Mouse (Mus musculus): ENCODE measurements around the gene Pmpcb.

The Pmpcb gene

DNA sequence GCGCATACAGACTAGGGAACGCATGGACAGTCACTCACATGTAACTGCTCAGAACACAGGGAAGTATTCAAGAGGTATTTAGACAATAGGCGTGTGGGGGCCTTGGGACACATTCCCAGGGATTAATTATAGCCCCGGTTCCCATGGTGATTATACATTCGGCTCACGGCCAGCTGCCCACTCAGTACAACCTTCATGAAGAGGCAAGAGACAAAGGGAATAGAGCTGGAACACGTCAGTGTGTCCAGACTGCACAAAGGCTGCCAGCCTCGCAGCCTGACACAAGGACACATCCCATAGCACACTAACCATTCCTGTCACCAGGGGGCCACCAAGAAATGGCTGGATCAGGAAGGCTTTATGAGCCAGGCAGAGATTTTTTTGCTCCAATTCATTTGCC is 4.0 kb upstream of the Pmpcb start:
- DNase-seq: peak; percentile 32

DNA sequence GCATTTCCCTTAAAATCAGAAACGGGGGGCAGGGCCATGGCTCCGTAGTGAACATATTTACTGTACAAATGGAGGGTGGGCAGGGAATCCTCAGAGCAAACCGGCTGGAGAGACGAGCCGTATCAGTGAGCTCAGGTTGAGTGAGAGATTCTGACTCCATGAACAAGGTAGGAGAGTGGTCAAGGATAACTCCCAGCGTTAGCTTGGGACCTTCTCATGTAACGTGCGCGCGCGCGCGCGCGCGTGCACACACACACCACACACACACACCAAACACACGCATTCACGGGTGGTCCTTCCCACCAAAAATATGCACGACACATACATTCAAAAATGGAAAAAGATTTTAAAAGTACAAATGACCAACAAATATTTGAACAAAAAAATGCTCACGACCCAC is 1.8 kb upstream of the Pmpcb start:
- DNase-seq: no peak

DNA sequence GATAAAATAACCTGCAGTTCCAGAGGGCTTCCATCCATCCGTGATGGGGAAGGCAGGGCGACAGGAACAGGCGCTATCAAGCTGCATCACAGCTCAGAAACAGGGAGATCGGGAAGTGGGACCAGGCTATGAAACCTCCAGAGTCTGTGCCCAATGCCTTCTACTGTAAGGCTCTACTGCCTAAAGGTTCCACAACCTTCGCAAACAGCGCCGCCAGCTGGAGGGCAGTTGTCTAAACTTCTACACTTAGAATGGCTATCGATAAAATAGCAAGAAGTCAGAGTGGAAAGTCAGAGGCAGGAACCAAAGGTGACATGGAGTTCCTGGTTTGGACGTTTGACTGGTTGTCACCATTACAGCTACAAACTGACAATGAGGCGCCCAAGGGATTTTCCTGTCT is 1.4 kb upstream of the Pmpcb start:
- DNase-seq: peak; percentile 46

DNA sequence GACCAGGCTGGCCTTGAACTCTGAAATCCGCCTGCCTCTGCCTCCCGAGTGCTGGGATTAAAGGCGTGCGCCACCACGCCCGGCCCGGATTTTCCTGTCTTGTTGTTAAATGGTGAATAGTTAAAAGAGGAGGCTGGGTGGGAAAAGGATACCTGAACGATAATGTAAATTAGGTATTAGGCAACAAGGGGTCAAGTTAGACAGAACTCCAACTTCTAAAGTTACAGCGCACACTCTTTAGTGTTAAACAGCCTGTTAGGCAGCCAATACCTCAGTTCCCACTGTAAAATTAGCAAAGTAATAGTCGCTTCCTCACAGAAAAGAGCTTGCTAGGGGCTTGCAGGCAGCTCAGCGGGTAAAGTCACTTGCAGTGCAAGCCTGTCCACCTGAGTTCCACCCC is 895 bp upstream of the Pmpcb start:
- peak; percentile 13 for DNase-seq

DNA sequence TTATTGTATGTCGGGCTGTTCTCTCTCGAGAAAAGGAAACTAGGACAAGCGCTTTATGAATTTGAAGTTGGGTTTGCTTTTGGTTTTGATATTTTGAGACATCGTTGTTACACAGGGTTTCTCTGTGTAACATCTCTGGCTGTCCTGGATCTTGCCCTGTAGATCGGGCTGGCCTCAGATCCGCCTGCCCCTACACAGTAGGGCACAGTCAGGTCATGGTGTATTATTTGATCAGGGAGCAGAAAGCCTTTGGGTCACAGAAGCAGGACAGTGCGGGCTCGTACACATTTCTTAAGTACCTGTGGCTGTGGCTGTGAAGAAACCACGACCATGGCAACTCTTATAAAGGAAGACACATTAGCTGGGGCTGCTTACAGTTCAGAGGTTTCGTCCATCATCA is 679 bp downstream of the Pmpcb start:
- DNase-seq: no peak

DNA sequence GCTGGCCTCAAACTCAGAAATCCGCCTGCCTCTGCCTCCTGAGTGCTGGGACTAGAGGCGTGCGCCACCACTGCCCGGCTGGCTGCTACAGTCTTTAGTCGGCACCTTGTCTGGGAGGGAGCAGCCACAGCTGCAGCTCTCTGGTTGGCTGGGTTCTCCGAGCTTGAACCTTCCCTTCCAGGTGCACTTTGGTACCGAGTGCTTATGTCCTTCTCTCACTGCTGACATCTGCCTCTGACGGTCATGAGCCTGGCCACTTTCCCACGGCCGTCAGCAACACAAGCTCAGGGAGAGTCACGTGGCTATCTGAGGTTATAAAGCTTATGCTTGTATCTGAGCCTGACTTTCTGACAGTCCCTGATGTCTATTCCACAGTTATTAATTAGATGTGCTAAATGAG is 2.2 kb downstream of the Pmpcb start:
- DNase-seq: no peak

DNA sequence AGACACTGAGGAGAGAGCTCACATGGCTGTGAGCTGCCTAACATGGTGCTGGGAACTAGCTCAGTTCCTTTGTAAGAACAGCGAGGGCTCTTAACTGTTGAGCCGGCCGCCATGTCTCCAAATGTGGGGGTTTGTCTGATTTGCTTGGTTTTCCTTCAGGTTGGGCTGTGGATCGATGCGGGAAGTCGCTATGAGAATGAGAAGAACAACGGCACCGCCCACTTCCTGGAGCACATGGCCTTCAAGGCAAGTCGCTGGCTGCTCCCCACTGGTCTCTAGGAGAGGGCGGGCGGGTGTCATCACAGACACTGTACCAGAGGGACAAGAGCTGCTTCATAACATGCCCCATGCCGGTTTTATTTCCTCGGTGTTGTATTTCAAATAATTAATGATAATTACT is 2.9 kb downstream of the Pmpcb start:
- DNase-seq: no peak

DNA sequence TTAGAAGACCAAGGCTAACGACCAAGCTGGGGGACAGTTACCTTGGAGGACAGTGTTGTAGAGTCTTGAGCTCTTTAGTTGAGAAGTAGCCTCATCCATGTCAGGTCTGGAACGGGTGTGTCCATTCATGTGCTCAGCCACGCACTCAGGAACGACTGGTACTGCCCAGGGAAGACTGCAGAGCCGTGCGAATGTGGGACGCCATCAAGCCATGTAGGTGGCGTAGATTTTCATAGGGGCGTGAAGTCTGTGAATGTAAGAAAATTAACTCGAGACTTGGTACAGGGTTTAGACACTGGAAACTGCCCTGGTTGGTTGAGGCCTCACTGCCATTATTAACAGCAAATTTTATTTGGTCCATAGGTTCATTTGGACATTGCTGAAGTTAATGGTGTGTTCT is 6.7 kb downstream of the Pmpcb start:
- no peak for DNase-seq

DNA sequence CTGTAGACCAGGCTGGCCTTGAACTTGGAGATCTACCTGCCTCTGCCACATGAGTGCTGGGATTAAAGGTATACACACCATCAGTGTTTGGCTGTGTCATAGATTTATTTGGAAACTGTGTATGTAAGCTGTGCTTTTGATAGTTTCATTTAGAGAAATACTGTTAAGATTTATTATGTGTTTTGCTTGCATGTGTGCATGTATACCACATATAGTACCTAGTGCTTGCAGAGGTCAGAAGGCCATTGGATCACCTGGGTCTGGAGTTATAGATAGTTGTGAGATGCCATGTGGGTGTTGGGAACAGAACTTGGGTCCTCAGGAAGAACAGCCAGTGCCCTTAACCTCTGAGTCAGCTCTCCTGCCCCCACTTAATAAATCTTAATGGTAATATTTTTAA is 7.7 kb downstream of the Pmpcb start:
- DNase-seq: no peak

DNA sequence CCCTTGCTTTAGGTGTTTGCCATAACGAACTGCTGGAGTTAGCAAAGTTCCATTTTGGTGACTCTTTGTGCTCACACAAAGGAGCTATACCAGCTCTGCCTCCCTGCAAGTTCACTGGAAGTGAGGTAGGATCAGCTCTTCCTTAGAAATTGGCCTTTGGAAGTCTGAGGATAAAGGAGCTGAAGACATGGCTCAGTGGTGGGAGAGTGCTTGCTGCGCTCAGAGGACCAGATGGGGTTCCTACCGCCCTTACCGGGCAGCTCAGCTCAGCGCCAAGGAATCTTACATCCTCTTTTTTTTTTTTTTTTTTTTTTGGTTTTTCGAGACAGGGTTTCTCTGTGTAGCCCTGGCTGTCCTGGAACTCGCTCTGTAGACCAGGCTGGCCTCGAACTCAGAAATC is 9.0 kb downstream of the Pmpcb start:
- DNase-seq: no peak

DNA sequence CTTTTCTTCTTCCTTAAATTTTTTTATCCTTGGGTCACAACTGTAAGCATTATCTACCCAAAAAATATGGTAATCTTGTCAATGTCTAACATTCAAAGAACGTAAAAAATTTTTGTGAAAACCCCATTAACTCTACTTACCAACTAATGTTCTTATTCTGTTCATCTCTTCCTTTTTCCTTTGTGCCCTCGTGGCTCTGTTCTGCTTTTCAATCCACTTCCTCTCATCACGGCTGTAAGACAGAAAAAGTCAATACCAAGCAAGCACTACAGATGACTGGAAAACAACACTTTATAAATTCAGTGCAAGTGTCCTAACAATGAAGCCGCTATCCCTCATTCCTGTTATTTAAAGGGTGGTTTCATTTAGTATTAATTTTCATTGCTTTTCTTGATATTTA is 31.6 kb downstream of the Pmpcb start:
- no peak for DNase-seq

DNA sequence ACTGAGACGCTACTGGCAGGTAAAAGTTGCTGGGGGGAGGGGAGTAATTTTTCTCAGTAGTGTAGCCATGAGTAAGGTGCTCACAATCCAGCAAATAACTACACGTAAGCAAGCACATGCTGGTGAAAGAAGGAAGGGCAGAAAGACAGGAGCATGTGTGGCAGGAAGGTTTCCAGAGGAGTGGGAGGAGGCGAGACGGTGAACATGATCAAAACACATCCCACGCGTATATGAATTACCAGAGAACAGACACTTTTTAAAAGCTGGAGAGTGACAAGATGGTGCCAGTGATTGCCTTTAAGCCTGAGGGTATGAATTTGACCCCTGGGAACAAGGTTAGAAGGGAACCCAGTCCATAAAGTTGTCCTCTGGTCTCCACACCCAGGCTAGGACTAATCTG is 32.9 kb downstream of the Pmpcb start:
- DNase-seq: no peak

DNA sequence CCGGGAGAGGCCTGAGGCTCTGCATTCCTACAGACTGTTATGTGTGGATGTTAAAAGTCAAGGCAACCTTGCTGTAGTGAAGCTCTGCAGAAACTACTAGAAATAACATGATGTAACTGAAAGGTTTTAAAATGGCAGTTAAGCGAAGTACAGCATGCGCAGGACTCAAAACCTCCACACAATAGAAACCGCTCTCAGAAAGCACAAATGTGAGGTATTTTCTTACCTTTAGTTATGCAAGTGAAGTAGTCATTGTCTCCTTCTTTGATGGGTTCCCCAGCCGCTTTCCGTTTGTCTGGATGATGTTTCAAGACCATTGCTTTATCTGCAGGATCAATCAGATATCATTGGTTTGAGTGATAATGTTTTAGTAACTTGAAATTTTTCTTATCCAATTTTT is 39.5 kb downstream of the Pmpcb start:
- DNase-seq: no peak

DNA sequence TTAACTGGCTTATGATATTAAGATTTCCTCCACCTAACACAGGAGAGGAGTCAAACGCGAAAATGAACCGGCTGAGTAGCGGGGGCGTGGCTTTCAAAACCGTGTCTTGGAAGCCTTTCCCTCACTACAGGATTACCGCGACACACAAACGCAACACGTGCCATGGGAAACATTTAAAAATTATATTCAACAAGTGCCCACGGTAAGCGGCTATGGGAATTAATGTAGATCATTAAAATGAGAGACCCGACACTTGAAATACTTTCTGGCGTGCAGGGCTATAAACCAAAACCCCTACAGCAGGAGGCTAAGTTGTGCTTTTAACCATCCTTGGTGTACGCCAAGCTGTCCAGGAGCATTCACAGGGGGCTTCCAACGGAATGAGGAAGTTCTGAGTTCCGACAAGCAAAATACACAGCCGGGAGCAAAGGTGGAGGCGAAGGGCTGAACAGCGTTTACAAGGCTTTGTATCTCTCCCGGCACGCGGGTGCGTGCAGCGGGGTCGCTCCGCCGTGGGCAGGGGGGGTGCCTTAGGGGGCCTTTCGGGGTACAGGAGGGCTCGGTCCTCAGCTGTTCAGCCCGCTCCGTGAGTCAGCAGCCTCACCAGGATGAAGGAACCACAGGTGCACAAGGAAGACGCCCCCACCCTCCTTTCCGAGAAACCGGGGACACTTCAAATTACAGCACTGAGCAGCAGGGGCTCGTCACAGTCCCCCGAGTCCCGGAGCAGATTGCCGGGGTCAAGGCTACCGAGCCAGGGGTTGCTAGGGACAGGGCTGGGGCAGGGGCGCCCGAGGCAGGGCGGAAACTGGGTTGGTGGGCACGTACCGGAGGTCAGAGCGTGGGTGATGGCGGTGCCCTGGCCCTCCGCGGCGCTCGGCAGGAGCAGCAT is 47.5 kb downstream of the Pmpcb start:
- peak; percentile 31 for DNase-seq

DNA sequence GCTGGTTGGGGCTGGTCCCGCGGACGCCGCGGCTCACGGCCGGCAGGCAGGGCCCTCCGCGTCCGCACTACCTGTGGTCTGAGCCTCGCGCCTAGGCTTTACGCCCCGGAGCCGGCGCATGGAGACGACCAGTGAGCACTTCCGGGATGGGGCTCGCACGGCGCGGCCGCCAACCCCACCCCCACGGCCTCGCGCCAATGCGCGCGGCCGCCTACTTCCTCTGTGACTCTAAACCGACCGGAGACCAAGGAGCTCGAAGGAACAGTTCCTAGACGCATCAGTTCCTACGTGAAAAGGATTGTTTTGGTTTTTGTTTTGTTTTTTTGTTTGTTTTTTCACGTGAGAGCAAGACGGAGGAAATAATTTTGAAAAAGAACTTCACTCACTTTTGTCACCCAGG is 48.1 kb downstream of the Pmpcb start, which contains the start of the genes Dnajc2 and Psmc2:
TSS of gene Dnajc2 (minus strand) at position 199 of the 400 bp plus-strand sequence.
TSS of gene Psmc2 (plus strand) at position 231 of the 400 bp plus-strand sequence.
- DNase-seq: peak; percentile 93

DNA sequence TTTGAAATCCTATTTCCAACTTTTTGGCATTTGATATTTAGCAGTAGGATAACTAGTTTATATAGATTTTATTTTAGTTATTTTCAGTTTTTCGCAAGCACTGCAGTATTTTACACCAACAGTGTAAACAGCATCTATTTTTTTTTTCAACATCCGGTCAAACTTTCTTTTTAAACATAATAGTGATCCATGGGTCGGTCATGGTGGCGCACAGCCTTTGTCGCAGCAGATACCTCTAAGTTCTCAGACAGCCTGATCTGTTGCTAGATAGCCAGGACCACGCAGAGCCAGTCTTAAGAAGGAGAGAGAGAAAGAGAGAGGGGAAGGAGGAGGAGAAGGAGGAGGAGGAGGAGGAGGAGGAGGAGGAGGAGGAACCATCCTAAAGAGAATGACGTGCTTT is 48.8 kb downstream of the Pmpcb start:
- peak; percentile 23 for DNase-seq

DNA sequence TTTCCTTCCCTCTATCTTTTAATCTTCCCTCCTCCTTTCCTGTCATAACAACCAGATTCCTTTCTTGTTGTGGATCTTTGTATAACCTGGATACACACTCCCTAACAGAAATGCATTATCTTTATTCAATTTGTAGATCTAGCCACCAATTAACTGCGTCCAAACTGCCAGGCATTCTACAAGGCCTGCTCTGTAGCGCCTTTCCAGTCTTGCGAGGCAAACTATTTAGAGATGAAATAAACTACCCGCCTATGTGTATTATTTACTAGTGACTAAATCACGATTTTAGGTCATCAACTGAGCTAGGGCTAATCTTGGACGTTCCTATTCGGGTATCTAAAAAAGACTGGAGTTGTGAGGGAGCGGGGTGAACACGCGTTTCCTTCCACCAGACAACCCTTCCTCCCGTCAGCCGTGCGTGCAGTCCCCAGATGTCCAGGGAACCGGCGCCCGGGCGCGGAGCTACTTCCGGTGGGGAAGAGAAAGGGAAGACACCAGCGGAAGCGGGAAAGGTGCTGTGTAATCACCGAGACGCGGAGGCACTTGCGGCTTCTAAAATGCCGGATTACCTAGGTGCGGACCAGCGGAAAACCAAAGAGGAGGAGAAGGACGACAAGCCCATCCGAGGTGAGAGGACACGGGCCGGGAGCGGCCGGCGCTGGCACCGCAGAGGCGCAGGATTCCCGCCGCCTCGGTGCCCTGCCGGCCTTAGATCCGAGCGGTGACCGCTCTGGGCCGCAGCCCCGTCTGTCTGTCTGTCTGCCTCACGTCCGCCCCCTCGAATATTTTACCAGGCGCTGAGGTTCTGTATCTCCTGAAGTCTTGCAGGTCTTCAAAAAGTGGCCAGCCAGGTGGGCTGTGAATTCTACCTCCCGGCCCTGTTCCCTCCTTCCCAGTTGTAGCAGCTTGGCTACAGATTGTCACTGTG is 49.6 kb downstream of the Pmpcb start:
- DNase-seq: peak; percentile 92

DNA sequence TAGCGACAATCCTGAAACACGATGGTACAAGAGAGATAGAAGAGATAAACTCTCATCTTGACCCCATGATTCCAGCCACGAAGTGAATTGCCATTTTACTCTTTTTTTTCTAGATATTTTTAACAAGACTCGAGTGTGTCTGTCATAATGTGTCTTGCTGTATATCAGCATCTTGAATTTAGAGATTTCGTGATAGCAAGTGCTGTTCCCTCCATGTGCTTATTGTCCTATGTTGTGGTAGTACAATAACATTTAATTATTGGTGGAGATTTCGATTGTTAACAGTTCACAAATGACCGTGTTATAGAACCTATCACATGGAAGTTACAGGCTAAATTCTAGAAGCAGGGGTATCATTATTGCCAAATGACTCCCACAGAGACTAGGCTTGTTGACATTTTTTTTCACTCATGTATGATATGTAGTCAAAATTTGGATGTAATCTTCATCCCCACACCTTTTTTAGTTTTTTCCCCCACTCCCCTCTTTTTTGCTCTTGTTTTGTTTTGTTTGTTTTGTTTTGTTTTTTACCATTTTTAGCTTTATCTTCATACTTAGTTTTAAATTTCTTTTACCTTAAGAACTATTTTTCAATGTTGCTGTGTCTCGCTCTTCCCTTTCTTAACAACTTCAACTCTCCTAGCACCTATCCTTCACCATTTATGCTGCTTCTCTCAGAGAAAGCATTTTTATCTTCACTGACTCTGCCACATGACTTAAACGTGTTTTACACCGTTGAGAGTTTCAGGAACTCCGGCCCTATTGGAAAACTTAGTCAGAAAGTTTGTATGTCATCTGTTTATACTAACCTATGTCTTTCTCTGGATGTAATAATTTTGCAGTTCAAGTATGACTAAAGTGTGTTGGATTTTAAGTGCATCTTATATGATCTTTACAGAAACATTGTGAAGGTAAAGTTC is 50.5 kb downstream of the Pmpcb start:
- DNase-seq: peak; percentile 24

DNA sequence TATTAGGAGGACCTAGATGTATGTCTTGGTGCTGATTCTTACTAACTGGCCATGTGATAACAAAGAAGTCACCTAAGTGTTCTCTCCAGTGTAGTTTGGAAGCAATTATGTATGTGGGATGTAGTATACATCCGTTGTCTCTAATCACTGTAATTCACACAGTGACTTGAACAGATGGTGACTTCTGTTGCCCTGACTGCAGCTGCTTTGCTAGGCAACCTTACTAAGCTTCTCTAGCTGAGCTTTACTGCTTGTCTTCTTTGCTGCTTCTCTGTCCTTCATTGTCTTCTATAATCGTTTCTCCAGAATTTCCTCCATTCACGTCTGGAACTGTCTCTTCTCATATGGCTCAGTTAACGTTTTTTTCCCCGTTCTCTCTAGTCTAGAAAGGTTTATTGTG is 52.1 kb downstream of the Pmpcb start:
- DNase-seq: no peak

DNA sequence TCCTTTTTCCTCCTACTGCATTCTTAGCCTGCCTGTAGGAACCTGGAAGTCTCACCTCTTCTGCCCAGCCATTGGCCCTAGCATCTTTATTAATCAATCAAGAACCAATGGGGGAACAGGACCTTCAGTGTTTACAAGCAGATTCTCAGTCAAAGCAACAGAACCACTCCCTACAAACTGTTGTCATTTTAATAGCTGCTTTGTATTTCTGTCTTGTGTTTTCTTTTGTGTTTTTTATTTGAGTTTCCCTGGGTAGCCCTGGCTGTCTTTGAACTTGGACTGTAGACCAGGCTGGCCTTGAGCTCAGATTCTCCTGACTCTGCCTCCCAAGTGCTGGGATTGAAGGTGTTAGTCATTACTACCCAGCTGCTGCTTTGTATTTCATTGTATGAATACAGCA is 55.2 kb downstream of the Pmpcb start:
- DNase-seq: no peak

DNA sequence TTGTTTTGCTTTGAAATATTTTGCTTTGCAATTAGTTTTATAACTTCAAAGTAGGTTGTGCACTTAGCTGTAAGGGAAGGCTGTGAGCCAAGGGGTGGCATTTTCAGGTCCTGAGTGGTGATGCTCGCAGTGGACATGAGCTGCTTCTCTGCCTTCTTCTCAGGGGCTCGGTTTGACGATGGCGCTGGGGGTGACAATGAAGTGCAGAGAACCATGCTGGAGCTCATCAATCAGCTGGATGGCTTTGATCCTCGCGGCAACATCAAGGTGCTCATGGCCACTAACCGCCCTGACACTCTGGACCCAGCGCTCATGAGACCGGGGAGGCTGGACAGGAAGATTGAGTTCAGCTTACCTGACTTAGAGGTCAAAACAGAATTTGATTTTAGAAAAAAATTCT is 66.0 kb downstream of the Pmpcb start:
- no peak for DNase-seq

DNA sequence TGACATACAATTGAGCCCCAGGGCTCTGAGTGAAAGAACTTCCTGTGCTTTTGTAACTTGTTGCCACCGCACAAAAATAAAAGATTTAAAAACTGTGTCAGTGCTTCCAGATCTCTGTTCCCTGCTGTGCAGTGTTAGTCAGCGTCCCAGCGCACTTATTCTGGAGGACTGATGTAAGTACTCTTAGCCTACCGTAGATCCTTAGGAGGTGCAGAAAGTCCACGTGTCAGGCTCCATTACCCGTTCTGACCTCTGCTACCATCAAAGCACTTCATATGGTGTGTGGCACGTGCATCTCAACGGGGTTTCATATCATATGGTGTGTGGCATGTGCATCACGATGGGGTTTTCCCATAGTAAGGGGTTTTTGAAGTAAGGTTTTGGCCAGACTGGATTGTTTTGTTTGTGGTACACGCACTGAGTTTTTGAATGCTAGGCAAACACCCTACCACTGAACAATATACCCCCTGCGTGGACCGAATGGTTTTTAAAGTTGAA is 66.8 kb downstream of the Pmpcb start:
- no peak for DNase-seq

DNA sequence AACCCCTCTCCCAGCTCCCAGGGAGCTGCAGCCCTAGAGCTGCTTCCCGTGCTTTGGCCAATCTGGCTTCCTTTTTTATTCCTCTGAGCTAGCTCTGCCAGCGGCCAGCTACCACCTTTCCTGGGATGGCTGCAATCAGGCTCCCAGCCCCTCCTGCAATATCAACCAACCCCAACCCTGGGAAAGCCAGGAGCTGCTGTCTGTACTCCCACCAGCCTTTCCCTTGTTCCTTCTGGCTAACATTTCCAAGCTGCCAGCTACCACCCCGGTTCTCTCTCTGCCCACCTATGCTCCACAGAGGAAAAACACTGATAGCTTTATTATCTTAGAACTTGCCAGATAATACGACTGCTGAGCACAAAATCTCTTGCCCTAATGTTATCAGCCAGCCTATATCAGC is 67.9 kb downstream of the Pmpcb start:
- DNase-seq: no peak
